Mouse (Mus musculus) hindbrain, embryonic 11.5 days (tissue): ENCODE measurements around the gene Cdhr1. TPM values are rescaled to one million over a fixed set of nuclear protein-coding genes. Genes with fewer than 3 reads are reported as not detected.
"Not testable (repeated sequence)": the region's sequence is repeated elsewhere in the genome, so short reads cannot be mapped to it uniquely, and the experiment has no call there.

ENCODE experiments used
- ATAC-seq: fragments of 200-750 bp; cut with Nextera tagmentation; 2 replicates; pipeline ENCODE4 v1.8.0; 2017; ENCODE audit warnings: mild to moderate bottlenecking, moderate TSS enrichment, moderate library complexity; ENCODE audit not compliant: low FRiP score
- DNase-seq: peaks from one replicate; pipeline ENCODE4 v3.0.0-alpha.2; 2015; ENCODE audit warnings: low spot score
- H3K27ac ChIP-seq: fragments of 300-500 bp; sonication (generic); 2 replicates; pipeline ENCODE4 v1.5.1; 2014; ENCODE audit warnings: mild to moderate bottlenecking, low read depth, low read length
- H3K27me3 ChIP-seq: fragments of 300-500 bp; sonication (generic); 2 replicates; pipeline ENCODE4 v1.6.1; 2014; ENCODE audit warnings: mild to moderate bottlenecking, low read length, moderate library complexity, mixed read lengths; ENCODE audit not compliant: control insufficient read depth, insufficient read depth
- H3K36me3 ChIP-seq: fragments of 300-500 bp; sonication (generic); 2 replicates; pipeline ENCODE4 v1.6.1; 2014; ENCODE audit warnings: mild to moderate bottlenecking, low read length, moderate library complexity, mixed read lengths; ENCODE audit not compliant: control insufficient read depth, insufficient read depth
- H3K4me1 ChIP-seq: fragments of 300-500 bp; sonication (generic); replicated peaks from 2 replicates; pipeline ENCODE4 v1.6.1; 2014; ENCODE audit warnings: low read length, mixed read lengths; ENCODE audit not compliant: control insufficient read depth, insufficient read depth
- H3K4me2 ChIP-seq: fragments of 300-500 bp; sonication (generic); replicated peaks from 2 replicates; pipeline ENCODE4 v1.6.1; 2014; ENCODE audit warnings: mild to moderate bottlenecking, low read depth, low read length
- H3K4me3 ChIP-seq: fragments of 300-500 bp; sonication (generic); 2 replicates; pipeline ENCODE4 v1.5.1; 2014; ENCODE audit warnings: low read depth, low read length
- H3K9ac ChIP-seq: fragments of 300-500 bp; sonication (generic); 2 replicates; pipeline ENCODE4 v1.6.1; 2014; ENCODE audit warnings: low read depth, low read length
- H3K9me3 ChIP-seq: fragments of 300-500 bp; sonication (generic); 2 replicates; pipeline ENCODE4 v1.6.1; 2016; ENCODE audit warnings: low read length; ENCODE audit not compliant: control insufficient read depth
- WGBS: fragments of 180-500 bp; shearing (Covaris S2); extraction: QIAGEN DNeasy Blood & Tissue Kit; methylation state at CpG from one replicate; pipeline ENCODE4 v1.1.7; 2014; 5-methylcytosine and 5-hydroxymethylcytosine counted together
- polyA plus RNA-seq: library from polyadenylated mRNA; unstranded; fragments of >200 nt; fragmentation: Nextera tagmentation; extraction: Ambion mirVana; gene quantifications from 2 replicates; pipeline ENCODE4 v1.2.1, GENCODE M21; 2014

Cdhr1 gene
- polyA plus RNA-seq: 1.2 and 2.3 TPM in 2 replicates

DNA sequence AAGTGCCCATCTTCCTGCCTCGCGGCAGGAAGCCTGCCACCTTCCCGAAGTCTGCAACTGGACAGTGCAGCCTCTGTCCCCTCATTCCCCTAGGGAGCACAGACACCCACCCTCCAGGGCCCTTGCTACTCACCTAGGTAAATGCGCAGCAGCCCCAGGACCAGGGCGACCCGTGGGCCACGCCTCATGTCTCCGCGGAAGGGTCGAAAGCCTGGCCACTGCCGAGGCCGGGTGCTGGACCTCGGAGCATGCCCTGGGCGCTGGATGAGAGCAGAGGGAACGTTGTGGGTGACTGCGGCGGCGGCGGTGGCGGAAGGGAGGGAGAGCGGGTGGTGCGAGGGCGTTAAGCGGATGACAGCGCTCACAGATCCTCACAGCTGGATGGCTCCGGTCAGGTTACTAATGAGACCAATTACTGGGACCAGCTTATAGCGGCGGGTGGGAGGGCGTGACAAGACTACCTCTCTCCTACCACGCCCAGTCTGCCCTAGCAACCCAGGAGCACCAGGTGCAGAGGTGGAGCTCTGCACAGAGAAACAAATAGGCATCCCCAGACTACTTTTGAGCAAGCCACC, at the start of gene Cdhr1:
Gene Cdhr1 (minus strand): TSS at position 392 of the 575 bp plus-strand sequence.
- Histone ChIP-seq H3K4me3 (peak within 1 kb of the TSS; percentile 35), H3K9ac (peak within 1 kb of the TSS; percentile 47; the same call in 1 of the 2 replicates), H3K4me1 (no peaks in the 10 kb centered on the region; the same call in 1 of the 2 replicates), H3K4me2 (peak within 1 kb of the TSS; percentile 78), H3K9me3 (no peaks in the 10 kb centered on the region), H3K36me3 (no peaks in the 10 kb centered on the region), H3K27me3 (peaks cover 2% of the 10 kb centered on the region; the same call in 1 of the 2 replicates), H3K27ac (no peak within 1 kb of the TSS)
- WGBS: 1% methylated on average over 27 of the region's 30 CpGs
- peak; percentile 62 for DNase-seq
- ATAC-seq: peak; percentile 79

DNA sequence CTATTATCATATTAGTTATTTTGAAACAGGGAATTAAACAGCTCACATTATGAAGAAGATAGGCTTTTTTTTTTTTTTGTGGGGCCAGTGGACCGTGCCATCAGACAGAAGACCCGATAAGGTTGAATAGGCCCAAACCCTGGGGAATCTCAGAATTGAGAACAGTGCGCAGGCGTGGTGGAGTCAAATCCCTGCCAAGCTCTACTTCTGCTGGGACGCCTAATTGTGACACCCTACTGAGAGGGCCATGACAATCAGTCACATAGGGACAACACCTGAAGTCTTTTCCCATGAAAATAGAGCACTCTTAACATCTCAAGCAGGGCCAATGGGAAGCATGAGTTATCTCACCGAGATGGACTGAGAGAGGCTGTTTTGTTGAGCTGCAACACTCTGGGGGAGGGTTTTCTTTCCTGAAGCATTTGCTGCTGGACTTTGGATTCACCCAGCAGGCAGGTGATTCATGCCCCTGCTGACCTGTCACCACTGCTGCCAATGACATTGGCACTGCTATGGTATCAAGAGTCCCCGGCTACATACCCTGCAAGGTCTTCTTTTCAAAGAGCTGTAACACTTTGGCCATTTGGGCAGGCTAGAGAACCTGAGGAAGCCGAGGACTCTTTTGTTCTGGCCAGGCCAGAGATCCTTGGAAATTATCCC, 41.0 kb upstream of the Cdhr1 start:
- Histone ChIP-seq H3K4me1 (no peaks in the 10 kb centered on the region), H3K9me3 (no peaks in the 10 kb centered on the region)

DNA sequence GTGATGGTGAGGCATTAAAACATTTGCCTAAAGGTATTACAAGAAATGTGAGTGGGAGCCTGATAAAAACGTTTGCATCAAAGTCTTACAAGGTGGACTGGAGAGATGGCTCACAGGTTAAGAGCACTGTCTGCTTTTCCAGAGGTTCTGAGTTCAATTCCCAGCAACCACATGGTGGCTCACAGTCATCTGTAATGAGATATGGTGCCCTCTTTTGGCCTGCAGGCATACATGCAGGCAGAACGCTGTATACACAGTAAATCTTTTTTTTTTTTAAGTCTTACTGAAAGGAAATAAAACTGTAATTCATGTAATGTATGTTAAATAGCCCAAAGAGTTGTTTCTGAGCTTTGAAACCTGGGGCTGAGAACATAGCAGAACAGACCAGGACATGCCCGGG, 39.4 kb upstream of the Cdhr1 start:
- H3K4me2 ChIP-seq, H3K4me3 ChIP-seq, H3K9me3 ChIP-seq, H3K4me1 ChIP-seq, H3K9ac ChIP-seq, DNase-seq, ATAC-seq, H3K36me3 ChIP-seq, H3K27ac ChIP-seq, H3K27me3 ChIP-seq: not testable (repeated sequence)
- WGBS: 74% methylated on average over 2 of the region's 3 CpGs

More for the DNA sequence above, 41.0 kb upstream of the Cdhr1 start:
- H3K9ac ChIP-seq: no peak overlapping the region
- H3K27me3 ChIP-seq: no peaks in the 10 kb centered on the region
- WGBS: 64% methylated on average over 8 of the region's 8 CpGs
- no peak overlapping the region for H3K4me2 ChIP-seq
- DNase-seq: no peak
- H3K4me3 ChIP-seq: no peak overlapping the region
- no peak for ATAC-seq
- no peak overlapping the region for H3K27ac ChIP-seq
- no peaks in the 10 kb centered on the region for H3K36me3 ChIP-seq

DNA sequence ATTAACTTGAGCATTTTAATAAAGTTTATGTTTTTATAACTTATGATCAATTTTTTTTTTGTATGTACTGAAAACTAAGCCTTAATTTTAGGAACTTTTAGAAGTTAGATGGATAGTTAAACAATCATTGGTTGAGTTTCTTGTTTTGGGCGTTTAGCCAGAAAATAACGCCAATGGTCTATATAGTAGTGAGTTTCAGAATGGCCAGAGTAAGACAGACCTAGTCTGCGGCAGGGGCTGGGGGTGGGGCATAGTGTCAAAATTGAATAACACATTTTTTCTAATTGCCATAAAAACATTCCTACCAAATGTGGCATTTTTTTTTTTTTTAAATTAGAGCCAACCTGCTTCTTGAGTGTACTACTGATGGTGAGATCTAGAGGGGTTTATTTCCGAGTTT, 38.0 kb upstream of the Cdhr1 start:
- H3K9ac ChIP-seq: no peak overlapping the region
- DNase-seq: no peak
- no peaks in the 10 kb centered on the region for H3K4me1 ChIP-seq
- H3K27ac ChIP-seq: no peak overlapping the region
- no peaks in the 10 kb centered on the region for H3K36me3 ChIP-seq
- no peak for ATAC-seq
- no peaks in the 10 kb centered on the region for H3K27me3 ChIP-seq
- H3K9me3 ChIP-seq: no peaks in the 10 kb centered on the region
- H3K4me2 ChIP-seq: no peak overlapping the region
- WGBS: 81% methylated on average over 4 of the region's 4 CpGs
- H3K4me3 ChIP-seq: no peak overlapping the region

DNA sequence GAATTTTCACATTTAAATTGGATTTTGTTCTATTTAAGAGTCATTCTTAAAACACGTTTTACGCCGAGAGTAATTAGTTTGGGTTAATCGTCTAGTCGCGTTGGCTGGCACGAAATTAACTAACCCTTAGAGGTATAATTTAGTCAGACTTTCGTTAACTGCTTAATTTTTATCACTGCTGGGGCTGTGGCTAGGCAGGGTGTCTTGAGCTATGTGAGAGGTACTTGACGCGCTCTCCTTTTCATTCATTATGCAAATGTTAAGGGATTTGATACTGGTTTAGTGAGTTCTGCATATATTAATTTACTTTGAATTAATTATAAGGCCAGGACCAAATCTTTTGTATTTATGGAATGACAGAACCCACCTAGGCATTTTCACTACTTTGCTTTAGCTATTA, 37.5 kb upstream of the Cdhr1 start:
- Histone ChIP-seq H3K9me3 (no peaks in the 10 kb centered on the region), H3K27me3 (no peaks in the 10 kb centered on the region), H3K27ac (no peak overlapping the region), H3K36me3 (no peaks in the 10 kb centered on the region), H3K4me3 (peak overlapping the region; percentile 90), H3K4me1 (no peaks in the 10 kb centered on the region), H3K9ac (peak overlapping the region; percentile 44; the same call in 1 of the 2 replicates), H3K4me2 (peak overlapping the region; percentile 45)
- ATAC-seq: peak; percentile 68
- DNase-seq: peak; percentile 28
- 1% methylated on average over 10 of the region's 10 CpGs for whole genome bisulfite sequencing

DNA sequence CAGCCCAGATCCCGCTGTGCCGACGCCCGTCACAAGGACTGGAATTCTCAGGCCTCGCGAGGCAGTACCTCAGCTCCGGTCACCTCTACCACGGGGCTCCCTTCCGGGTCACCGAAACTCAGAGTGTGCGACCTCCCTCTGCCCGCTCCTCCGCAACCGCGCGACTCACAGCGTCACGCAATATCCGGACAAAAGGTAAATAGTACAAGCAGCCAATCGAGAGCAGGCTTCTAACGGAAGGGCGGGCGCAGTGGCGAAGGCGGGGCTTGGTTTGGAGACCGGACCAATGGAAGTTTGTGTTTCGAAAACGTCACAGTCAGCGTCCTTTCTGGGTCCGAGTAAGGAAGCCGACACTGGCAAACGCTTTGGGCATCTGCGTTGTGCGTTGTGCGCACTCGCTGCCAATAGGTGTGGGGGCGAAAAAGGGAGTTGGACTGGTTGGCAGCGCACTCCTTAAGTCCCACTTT, 37.0 kb upstream of the Cdhr1 start, which contains the start of gene Ghitm:
Gene Ghitm (minus strand): TSS at position 146 of the 467 bp plus-strand sequence.
- DNase-seq: peak; percentile 95
- under 1% methylated on average over 38 of the region's 38 CpGs for WGBS
- Histone ChIP-seq H3K9me3 (no peaks in the 10 kb centered on the region), H3K4me2 (peak within 1 kb of the TSS; percentile 54), H3K9ac (peak within 1 kb of the TSS; percentile 86), H3K4me1 (no peaks in the 10 kb centered on the region), H3K27ac (peak within 1 kb of the TSS; percentile 81), H3K27me3 (no peaks in the 10 kb centered on the region), H3K4me3 (peak within 1 kb of the TSS; percentile 90), H3K36me3 (no peaks in the 10 kb centered on the region)
- peak; percentile 100 for ATAC-seq

DNA sequence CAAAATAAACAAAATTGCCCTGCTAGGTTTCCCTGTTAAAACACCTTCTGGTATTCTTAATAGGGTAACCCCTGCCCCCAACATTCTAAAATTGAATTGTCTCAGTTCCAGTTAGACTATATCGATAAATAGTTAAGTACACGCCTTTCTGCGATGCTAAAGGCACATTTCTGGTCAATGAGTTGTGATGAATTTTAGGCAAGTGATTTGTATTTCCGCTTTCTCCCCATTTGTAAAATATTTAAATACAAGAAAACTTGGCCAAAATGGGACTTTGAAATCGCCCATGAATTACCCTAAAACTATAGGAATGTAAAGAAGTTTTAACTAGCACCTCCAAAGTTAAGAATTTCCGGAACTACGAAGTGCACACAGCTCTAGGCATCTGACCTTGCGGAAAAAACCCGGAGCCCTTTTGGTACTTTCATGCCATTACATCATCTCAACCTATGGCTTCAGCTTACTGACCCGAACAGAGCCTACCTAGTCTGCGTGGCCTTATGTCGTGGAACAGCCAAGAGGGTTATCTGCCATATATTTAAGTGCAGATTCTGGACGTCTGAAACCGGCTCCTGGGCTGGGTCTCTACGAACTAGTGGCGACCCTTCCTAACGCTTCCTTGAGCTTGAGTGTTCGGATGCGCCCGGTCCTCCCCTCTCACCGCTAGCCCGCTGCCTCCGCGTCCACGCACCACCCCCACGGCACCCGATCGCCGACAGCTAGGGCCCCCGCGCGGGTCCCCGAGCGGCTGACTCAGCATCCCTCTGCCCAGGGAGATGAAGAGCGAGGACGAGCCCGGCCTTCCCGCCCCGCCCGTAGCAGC, 36.4 kb upstream of the Cdhr1 start:
- no peaks in the 10 kb centered on the region for H3K27me3 ChIP-seq
- peak overlapping the region; percentile 54 for H3K4me2 ChIP-seq
- ATAC-seq: no peak
- 3% methylated on average over 40 of the region's 40 CpGs for WGBS
- H3K36me3 ChIP-seq: no peaks in the 10 kb centered on the region
- H3K4me3 ChIP-seq: peak overlapping the region; percentile 90
- peak overlapping the region; percentile 81 for H3K27ac ChIP-seq
- no peaks in the 10 kb centered on the region for H3K9me3 ChIP-seq
- DNase-seq: no peak
- H3K4me1 ChIP-seq: no peaks in the 10 kb centered on the region
- peak overlapping the region; percentile 86 for H3K9ac ChIP-seq

DNA sequence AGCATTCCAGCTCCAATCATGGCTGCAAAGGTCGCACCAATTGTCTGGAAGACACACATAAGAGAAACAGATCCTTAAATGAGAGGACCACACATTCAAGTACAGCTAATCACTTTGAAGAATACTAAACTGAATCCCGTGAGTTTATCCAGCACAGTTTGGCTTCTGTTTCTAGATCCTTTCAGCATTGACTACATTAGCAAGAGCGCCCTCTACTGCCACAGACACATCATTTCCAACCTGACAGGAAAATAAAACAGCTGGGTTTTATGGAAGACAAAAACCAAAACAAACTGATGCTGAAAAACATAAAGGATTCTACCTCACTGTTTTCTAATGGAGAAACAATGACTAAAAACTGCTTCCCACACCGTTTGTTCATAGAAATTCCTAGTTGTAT, 29.5 kb upstream of the Cdhr1 start:
- ATAC-seq (no peak), DNase-seq (peak; percentile 59)
- Histone ChIP-seq H3K27ac (no peak overlapping the region), H3K27me3 (no peaks in the 10 kb centered on the region), H3K9ac (no peak overlapping the region), H3K4me1 (no peaks in the 10 kb centered on the region), H3K9me3 (no peaks in the 10 kb centered on the region), H3K4me3 (no peak overlapping the region), H3K4me2 (no peak overlapping the region), H3K36me3 (0 out of 2 replicates have a peak, but pooled peaks cover 2% of the 10 kb centered on the region)
- WGBS: 53% methylated on average over 4 of the region's 4 CpGs
